Mouse (Mus musculus) adrenal gland, adult 8-10 months (tissue): ENCODE data around the gene Nrcam. TPM values are rescaled to one million over a fixed set of nuclear protein-coding genes. Genes with fewer than 3 reads are reported as not detected.

Experiments used
- DNase-seq: peaks from one replicate; pipeline ENCODE4 v3.0.0; 2022
- total RNA-seq, 4 experiments: library from RNA; stranded (reverse); gene quantifications; 2 replicates each; pipeline ENCODE4 v1.2.4; 2022

Gene Nrcam
- total RNA-seq, 4 experiments from 2014 or later = 3.4 to 14.9 (median 6.9) TPM

GRCm38 (mm10) chr12:44437046-44437827 lies 108.6 kb downstream of the Nrcam start:
- no peak for DNase-seq

GRCm38 (mm10) chr12:44438884-44439283 lies 110.2 kb downstream of the Nrcam start:
- no peak for DNase-seq

DNA sequence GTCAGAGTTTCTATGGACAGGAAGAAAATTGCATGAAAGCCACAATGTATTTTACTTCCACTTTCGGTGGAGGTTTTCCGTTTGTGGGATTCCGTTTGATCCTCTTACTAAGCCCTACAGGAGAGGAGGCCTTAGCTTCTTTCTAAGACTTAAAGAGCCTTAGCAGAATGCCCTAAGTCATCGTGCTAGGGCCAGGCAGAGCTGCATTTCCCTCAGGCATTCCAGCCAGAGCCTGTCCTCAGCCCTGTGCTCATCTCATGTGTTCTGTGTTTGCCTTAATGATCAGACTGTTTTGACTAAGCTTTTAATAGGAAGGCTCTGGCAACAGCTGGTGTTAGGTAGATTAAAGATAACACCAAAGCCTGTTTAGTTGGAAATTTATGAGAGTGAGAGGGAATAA lies 111.5 kb downstream of the Nrcam start:
- no peak for DNase-seq

- no peak for DNase-seq
These were observed 122.2 kb downstream of the Nrcam start for GRCm38 (mm10) chr12:44450930-44451329.

- no peak for DNase-seq
These were observed 123.1 kb downstream of the Nrcam start for GRCm38 (mm10) chr12:44451742-44452141.

GRCm38 (mm10) chr12:44453791-44454190 lies 125.1 kb downstream of the Nrcam start:
- no peak for DNase-seq

DNA sequence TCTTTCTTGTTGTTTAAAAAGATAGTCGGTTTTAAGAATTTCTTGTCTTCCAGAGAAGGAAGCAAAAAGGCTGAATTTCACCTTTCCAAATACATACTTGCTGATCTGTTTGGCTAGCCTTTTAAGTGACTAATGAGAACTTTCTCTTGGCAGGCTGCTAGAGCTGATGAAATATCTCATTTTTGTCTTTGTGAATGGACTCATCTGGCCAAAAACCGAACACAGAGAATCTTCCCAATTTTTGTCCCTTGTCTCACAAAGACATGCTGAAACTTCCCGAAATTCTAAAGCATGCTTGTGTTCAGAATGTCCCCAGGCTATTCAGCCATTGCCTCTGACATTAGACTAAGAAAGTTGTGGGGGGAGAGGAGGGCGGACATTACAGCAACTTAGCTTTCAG lies 129.3 kb downstream of the Nrcam start:
- DNase-seq = no peak

- no peak for DNase-seq
These were observed 133.8 kb downstream of the Nrcam start for GRCm38 (mm10) chr12:44462436-44462835.

DNA sequence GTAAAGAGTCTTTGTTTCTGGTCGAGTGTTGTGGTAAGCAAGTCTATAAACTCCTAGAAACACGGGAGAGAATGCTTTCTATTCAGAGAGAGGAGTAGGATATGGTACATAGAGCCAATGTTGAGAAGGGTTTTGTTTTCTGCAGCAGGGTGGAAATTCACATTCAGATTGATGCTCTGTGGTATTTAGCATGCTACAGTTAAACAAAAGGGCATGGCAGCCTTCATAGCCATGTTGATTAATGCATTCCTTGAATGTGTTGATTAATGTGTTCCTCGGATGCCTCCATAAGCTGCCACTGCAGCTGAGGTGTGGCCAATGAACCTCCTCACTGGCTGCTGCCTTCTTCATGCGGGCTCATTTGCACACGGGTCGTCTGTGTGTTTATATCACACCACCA lies 134.3 kb downstream of the Nrcam start:
- DNase-seq = no peak

- DNase-seq = no peak
These were observed 142.4 kb downstream of the Nrcam start for GRCm38 (mm10) chr12:44471073-44471472.

- DNase-seq = no peak
These were observed 146.7 kb downstream of the Nrcam start for GRCm38 (mm10) chr12:44475355-44475754.

DNA sequence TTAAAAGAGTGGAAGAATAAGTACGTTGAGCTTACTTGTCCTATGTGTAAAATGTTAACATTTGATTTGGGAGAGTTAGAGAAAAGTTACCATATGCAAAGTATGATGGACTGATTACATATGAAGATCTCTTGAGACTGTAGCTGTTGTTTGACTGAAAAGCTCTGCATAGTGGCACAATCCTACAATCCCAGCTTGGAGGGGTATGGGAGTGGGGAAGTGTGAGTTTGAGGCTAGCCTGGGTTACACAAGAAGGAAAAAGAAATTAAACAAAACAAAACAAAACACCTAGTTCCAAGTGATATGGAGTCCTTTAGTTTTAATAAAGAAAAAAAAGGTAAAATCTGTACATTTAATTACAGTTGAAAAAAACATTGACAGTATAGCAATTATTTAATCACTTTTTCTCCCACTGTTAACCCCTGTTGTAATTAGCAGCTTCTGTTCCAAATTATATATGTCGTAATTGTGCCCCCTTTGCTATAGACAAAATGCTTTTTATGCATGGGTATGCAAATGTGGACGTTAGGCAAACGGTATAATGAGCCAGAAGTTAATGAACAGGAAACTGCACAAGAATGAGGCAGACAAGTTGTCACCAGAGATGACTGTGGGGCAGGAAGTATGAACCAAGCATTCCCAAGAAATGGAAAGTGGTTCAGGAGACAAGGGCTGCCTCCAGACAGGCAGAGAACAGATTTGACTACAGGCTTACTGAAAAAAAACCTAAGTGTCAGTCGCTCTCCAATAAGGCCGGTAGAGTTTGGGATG lies 150.8 kb downstream of the Nrcam start:
- no peak for DNase-seq

- no peak for DNase-seq
These were observed 151.3 kb downstream of the Nrcam start for GRCm38 (mm10) chr12:44480031-44480419.

DNA sequence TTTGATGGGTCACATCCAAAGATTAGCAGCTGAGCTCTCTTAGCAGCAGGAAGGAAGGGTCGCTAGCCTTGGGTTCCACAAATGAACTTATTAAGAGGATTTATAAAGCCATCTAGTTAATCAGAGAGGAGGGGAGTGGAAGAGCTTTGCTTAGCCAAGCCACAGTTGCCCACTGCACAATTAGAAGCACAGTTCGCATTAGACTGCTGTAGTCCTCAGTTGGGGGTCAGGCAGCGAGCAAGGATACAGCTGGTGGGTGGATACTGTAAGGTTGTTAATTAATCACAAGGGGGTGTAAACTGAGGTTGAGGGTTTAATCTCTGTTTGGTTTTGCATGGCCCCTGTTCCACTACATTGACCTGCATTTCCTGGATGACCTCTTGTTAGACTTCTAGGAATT lies 152.7 kb downstream of the Nrcam start:
- DNase-seq = no peak

DNA sequence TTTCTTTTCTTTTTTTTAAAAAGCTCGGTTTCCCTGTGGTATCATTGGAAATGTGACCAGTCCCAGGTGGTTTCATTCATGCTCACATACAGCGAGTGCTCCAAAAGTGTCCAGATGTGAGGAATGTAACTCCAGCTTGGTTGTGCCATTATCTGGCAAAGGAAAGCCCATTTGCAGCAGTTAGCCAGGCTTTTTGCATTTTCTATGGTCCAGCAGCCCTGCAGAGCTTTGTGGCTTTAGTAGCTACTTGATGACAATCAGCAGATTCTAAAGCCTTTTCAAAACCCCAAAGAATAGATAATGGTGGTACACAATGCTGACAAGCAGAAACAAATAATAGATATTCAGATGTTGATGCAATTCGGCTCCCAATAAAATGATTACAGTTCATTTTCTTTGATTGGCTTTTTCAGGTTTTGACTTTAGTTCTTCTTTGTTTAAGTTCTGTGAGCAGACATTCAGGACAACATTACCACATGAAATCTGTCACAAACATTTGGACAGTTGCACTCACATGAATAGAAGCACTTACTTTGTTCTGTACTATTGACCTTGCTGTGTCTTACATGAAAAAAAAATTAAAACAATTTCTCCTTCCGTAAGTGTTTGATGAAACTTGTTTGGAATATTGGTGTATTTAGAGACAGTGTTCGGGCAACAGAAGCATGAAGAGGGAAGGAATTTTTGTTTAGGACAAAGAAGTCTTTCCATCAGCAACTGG lies 164.2 kb downstream of the Nrcam start:
- DNase-seq = no peak

DNA sequence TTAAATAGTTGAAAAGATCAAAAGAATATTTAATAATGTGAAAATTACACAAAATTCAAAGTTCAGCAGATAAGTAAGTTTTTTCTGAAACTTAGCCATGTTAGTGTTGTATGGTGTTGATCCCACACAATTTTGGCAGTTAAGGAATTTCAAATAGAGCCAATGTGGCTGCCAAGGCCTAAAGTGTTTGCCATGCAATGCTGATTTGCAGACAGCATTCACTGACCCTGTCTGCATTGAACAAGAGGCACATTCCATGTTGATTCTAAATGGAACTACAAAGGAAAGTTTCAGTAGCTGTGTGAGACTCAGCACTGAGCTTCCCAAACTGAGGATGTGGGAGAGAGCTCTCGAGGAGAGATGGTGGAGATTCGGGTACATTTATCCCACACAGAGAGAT lies 169.1 kb downstream of the Nrcam start:
- DNase-seq = no peak

- no peak for DNase-seq
These were observed 170.2 kb downstream of the Nrcam start for GRCm38 (mm10) chr12:44498872-44499271.

DNA sequence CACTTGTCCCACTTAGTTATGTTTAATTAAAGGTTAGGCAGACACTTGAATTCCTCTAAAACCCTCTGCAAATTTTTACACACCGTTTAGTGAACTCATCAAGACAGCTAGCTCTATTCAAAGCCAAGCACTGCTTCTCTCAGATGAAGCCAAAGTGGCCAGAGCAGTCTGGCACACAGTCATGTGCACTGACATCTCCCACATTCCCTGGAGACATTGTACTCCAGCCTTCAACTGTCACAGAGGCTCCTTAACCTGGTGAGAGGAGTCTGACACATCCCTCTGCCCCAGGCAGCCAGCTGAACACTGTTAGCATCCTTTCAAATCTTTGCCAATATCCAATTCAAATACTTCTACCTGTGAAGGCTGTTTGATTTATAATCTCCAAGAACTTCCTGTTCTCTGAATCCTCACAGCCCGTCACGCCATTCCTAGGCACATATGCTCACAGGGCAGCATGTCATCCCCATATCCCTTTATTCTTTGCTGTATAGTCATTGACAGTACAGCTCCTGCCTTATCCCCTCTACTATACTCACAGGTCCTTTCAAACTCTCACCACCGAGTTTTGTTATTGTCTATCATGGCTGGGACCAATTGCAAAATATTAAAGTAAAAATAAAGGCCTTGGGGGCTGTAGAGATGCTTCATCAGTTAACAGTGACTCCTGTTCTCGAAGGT lies 173.3 kb downstream of the Nrcam start:
- no peak for DNase-seq

DNA sequence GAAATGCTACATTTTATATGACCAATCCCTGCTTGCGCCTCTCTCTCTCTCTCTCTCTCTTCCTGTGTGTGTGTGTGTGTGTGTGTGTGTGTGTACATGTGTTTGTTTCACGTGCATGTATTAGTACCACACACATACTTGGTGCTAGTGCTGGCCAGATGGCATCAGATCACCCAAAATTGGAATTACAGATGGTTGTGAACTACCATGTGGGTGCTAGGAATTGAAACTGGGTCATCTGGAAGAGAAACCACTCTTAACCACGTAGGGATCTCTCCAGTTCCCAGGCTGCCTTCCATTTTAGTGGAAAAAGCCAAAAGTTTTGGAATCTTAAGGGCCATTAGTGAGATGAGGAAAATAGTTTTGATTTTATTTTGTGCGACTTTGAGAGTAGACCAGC lies 175.1 kb downstream of the Nrcam start:
- DNase-seq = no peak

- no peak for DNase-seq
These were observed 179.9 kb downstream of the Nrcam start for GRCm38 (mm10) chr12:44508635-44509034.

DNA sequence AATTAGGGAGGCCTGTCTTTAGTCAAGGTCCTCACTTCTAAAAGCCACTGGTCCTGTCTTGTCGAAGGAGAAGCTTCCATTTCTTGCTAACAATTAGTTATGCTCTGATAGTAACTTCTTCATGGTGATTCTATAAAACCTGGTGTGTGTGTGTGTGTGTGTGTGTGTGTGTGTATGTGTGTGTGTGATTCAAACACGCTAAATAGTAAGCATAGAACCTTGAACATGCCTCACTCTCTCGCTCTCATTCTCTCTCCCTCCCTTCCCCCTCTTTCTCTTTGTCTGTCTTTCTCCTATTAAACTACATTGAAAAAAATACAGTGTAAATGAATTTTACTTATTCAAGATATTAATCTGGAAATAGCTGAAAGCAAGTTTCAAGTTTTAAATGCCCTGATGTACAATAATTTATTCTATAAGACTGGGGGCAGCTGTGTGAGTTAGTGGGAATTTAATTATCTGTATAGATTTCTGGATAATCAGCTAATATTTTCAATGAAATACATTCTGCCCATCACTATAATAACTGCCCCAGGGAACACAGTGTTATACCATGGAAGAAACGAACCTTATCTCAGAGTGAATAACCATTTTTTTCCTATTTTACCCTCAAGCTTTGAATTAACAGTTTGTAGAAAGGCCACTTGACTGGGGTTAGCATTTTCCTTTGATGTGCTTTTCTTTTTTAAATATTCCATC lies 180.9 kb downstream of the Nrcam start:
- no peak for DNase-seq

DNA sequence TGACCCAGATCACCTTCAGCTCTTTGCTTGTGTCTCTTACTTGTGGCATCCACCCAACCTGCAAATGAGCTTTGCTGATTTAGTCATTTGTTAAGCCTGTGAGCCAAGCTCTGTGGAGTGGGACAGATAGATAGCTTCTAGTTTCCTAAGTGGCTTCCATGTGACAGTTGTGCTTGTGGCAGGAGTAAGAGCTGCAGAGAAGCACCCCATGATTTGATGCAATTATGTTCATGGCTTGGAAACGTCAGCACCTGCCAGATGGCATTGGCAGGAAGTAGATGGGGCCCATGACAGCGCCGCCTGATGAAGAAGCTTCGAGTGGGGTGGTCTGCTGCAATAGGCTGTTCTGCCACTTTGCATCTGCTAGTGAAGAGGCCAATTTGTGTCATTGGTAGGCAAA lies 186.4 kb downstream of the Nrcam start:
- DNase-seq = no peak
